11 mouse cellular contexts compared by ENCODE assay signal in genomic region chr1:89568546-89569405, GRCm38 (mm10).
DNase-seq lines count a peak whose midpoint lies in the region; ATAC-seq lines count a peak whose summit lies in the region.
"Had no signal": no experiment of that assay in that cellular context is flagged by ENCODE, and none has a peak within 500 bp of the region (broad histone marks: within the 10 kb centered on the region; RNA-seq: fewer than 3 reads in every experiment).

No protein-coding gene starts in this region.

- H3K9me3 ChIP-seq in hindbrain, embryonic 13.5 days, result no peaks in the 10 kb centered on the region
- no peaks in the 10 kb centered on the region for H3K9me3 ChIP-seq in hindbrain, embryonic 12.5 days (replicated peaks)
- no peaks in the 10 kb centered on the region for H3K9me3 ChIP-seq in midbrain, embryonic 13.5 days
- H3K9me3 ChIP-seq in midbrain, embryonic 16.5 days (replicated peaks; ENCODE audit: control insufficient read depth, low read length, poor library complexity, severe bottlenecking), result no peaks in the 10 kb centered on the region
- H3K9me3 ChIP-seq in limb, embryonic 11.5 days (ENCODE audit: control insufficient read depth, low read length), result no peaks in the 10 kb centered on the region
- H3K9me3 ChIP-seq: megakaryocyte, embryonic 14.5 days had no signal

- 0 out of 2 replicates have a peak overlapping the region, but pooled peaks have one; percentile 13 for H3K9ac ChIP-seq in hindbrain, embryonic 13.5 days
- no peak overlapping the region for H3K9ac ChIP-seq in hindbrain, embryonic 12.5 days
- peak overlapping the region; percentile 28; the same call in 1 of the 2 replicates for H3K9ac ChIP-seq in midbrain, embryonic 13.5 days (replicated peaks)
- no peak overlapping the region for H3K9ac ChIP-seq in midbrain, embryonic 16.5 days (ENCODE audit: low read depth, low read length)
- no peak overlapping the region for H3K9ac ChIP-seq in limb, embryonic 11.5 days (ENCODE audit: low read length)

- no peaks in the 10 kb centered on the region for H3K36me3 ChIP-seq in hindbrain, embryonic 13.5 days
- no peaks in the 10 kb centered on the region for H3K36me3 ChIP-seq in hindbrain, embryonic 12.5 days
- no peaks in the 10 kb centered on the region for H3K36me3 ChIP-seq in midbrain, embryonic 13.5 days
- H3K36me3 ChIP-seq in midbrain, embryonic 16.5 days (ENCODE audit: control insufficient read depth, insufficient read depth, low read length), result no peaks in the 10 kb centered on the region
- H3K36me3 ChIP-seq in limb, embryonic 11.5 days (ENCODE audit: control insufficient read depth, insufficient read depth, low read length), result no peaks in the 10 kb centered on the region

- H3K27ac ChIP-seq in hindbrain, embryonic 13.5 days, result peak overlapping the region; percentile 90
- no peak overlapping the region for H3K27ac ChIP-seq in hindbrain, embryonic 12.5 days
- no peak overlapping the region for H3K27ac ChIP-seq in midbrain, embryonic 13.5 days
- H3K27ac ChIP-seq in midbrain, embryonic 16.5 days (ENCODE audit: low read length), result no peak overlapping the region
- peak overlapping the region; percentile 18; the same call in 1 of the 2 replicates for H3K27ac ChIP-seq in limb, embryonic 11.5 days (replicated peaks; ENCODE audit: low read depth, low read length)

- peak; percentile 36 for DNase-seq in limb, embryonic 11.5 days (ENCODE audit: low spot score)
- DNase-seq in urinary bladder, adult 18-20 months (ENCODE audit: low spot score in 2 of 2), result no peak
- no peak for DNase-seq in MN1 (ENCODE audit: low spot score)
- DNase-seq: heart, postnatal 14 days; kidney, adult 9 months; right cerebral cortex, postnatal 25 days had no signal

- 62% methylated on average over 6 of the region's 6 CpGs for WGBS in hindbrain, embryonic 13.5 days
- WGBS in hindbrain, embryonic 12.5 days, result 71% methylated on average over 6 of the region's 6 CpGs
- WGBS in midbrain, embryonic 13.5 days, result 78% methylated on average over 6 of the region's 6 CpGs
- 83% methylated on average over 6 of the region's 6 CpGs for WGBS in midbrain, embryonic 16.5 days
- WGBS in limb, embryonic 11.5 days, result 53% methylated on average over 6 of the region's 6 CpGs

- H3K27me3 ChIP-seq in hindbrain, embryonic 13.5 days, result no peaks in the 10 kb centered on the region
- no peaks in the 10 kb centered on the region for H3K27me3 ChIP-seq in hindbrain, embryonic 12.5 days
- H3K27me3 ChIP-seq in midbrain, embryonic 13.5 days, result no peaks in the 10 kb centered on the region
- H3K27me3 ChIP-seq in midbrain, embryonic 16.5 days (ENCODE audit: control insufficient read depth, insufficient read depth, low read depth, low read length), result no peaks in the 10 kb centered on the region
- no peaks in the 10 kb centered on the region for H3K27me3 ChIP-seq in limb, embryonic 11.5 days (ENCODE audit: control insufficient read depth, insufficient read depth, low read length)

- H3K4me1 ChIP-seq in hindbrain, embryonic 13.5 days (replicated peaks), result peaks cover 85% of the 10 kb centered on the region
- H3K4me1 ChIP-seq in hindbrain, embryonic 12.5 days, result peaks cover 60% of the 10 kb centered on the region
- H3K4me1 ChIP-seq in midbrain, embryonic 13.5 days (replicated peaks), result peaks cover 68% of the 10 kb centered on the region
- H3K4me1 ChIP-seq in midbrain, embryonic 16.5 days (ENCODE audit: control insufficient read depth, insufficient read depth, low read length), result peaks cover 52% of the 10 kb centered on the region
- peaks cover 44% of the 10 kb centered on the region for H3K4me1 ChIP-seq in limb, embryonic 11.5 days (ENCODE audit: control insufficient read depth, insufficient read depth, low read length)

- H3K4me2 ChIP-seq in hindbrain, embryonic 13.5 days, result no peak overlapping the region
- no peak overlapping the region for H3K4me2 ChIP-seq in hindbrain, embryonic 12.5 days (replicated peaks)
- H3K4me2 ChIP-seq in midbrain, embryonic 13.5 days (replicated peaks), result no peak overlapping the region
- H3K4me2 ChIP-seq in midbrain, embryonic 16.5 days (ENCODE audit: low read length), result no peak overlapping the region
- peak overlapping the region; percentile 10; the same call in 1 of the 2 replicates for H3K4me2 ChIP-seq in limb, embryonic 11.5 days (ENCODE audit: low read depth, severe bottlenecking)

- no peak for ATAC-seq in hindbrain, embryonic 13.5 days (ENCODE audit: low FRiP score)
- ATAC-seq in hindbrain, embryonic 12.5 days (ENCODE audit: low FRiP score), result no peak
- no peak for ATAC-seq in midbrain, embryonic 13.5 days
- no peak for ATAC-seq in midbrain, embryonic 16.5 days
- ATAC-seq in limb, embryonic 11.5 days (ENCODE audit: insufficient number of reproducible peaks, low FRiP score, low TSS enrichment, low read depth), result no peak; the same call in 1 of the 2 replicates

- no peak overlapping the region for H3K4me3 ChIP-seq in hindbrain, embryonic 13.5 days
- no peak overlapping the region for H3K4me3 ChIP-seq in hindbrain, embryonic 12.5 days
- H3K4me3 ChIP-seq in midbrain, embryonic 13.5 days (replicated peaks), result no peak overlapping the region
- H3K4me3 ChIP-seq in midbrain, embryonic 16.5 days (ENCODE audit: low read depth, low read length), result no peak overlapping the region
- H3K4me3 ChIP-seq in limb, embryonic 11.5 days (ENCODE audit: low read depth, low read length), result no peak overlapping the region
- H3K4me3 ChIP-seq: megakaryocyte, embryonic 14.5 days had no signal

Comparison
In these comparisons a context has a peak if more than half of its experiments do, and no peak if none do; other contexts are left out.
1. H3K27ac ChIP-seq: peak in hindbrain, embryonic 13.5 days (single experiment) and limb, embryonic 11.5 days (single experiment); none in hindbrain, embryonic 12.5 days (single experiment), midbrain, embryonic 13.5 days (single experiment) and midbrain, embryonic 16.5 days (single experiment).
2. H3K9ac ChIP-seq: peak in hindbrain, embryonic 13.5 days (single experiment) and midbrain, embryonic 13.5 days (single experiment); none in hindbrain, embryonic 12.5 days (single experiment), midbrain, embryonic 16.5 days (single experiment) and limb, embryonic 11.5 days (single experiment).